Mouse (Mus musculus): ENCODE data around the gene Rin2. TPM values are rescaled to one million over a fixed set of nuclear protein-coding genes. Genes with fewer than 3 reads are reported as not detected.
"Not testable (repeated sequence)": the region's sequence is repeated elsewhere in the genome, so short reads cannot be mapped to it uniquely, and the experiment has no call there.

Rin2 gene
- polyA plus RNA-seq, 1 experiment from 2014 or later: 56.0 TPM

- peak overlapping the region; percentile 87 for H3K9ac ChIP-seq
- under 1% methylated on average over 68 of the region's 68 CpGs for WGBS
- H3K27me3 ChIP-seq: no peaks in the 10 kb centered on the region
- peak; percentile 90 for ATAC-seq (ENCODE audit: insufficient number of reproducible peaks, low FRiP score, low TSS enrichment, low read depth)
- peak overlapping the region; percentile 98 for H3K4me3 ChIP-seq
- H3K9me3 ChIP-seq: no peaks in the 10 kb centered on the region
- H3K27ac ChIP-seq: peak overlapping the region; percentile 91
- peak overlapping the region; percentile 53 for H3K4me2 ChIP-seq
- H3K36me3 ChIP-seq: peaks cover 8% of the 10 kb centered on the region; the same call in 1 of the 2 replicates
- H3K4me1 ChIP-seq: peaks cover 16% of the 10 kb centered on the region
These were observed 228.3 kb downstream of the Rin2 start for GRCm38 (mm10) chr2:145903061-145903901.

- Histone ChIP-seq H3K27me3 (no peaks in the 10 kb centered on the region), H3K27ac (peak overlapping the region; percentile 17; the same call in 1 of the 2 replicates), H3K36me3 (peaks cover 17% of the 10 kb centered on the region), H3K4me3 (peak overlapping the region; percentile 98), H3K9ac (peak overlapping the region; percentile 87; the same call in 1 of the 2 replicates), H3K9me3 (no peaks in the 10 kb centered on the region), H3K4me2 (peak overlapping the region; percentile 53), H3K4me1 (peaks cover 16% of the 10 kb centered on the region)
- 23% methylated on average over 12 of the region's 12 CpGs for WGBS
- no peak for ATAC-seq (ENCODE audit: insufficient number of reproducible peaks, low FRiP score, low TSS enrichment, low read depth)
These were observed 229.1 kb downstream of the Rin2 start for GRCm38 (mm10) chr2:145903983-145904616.

DNA sequence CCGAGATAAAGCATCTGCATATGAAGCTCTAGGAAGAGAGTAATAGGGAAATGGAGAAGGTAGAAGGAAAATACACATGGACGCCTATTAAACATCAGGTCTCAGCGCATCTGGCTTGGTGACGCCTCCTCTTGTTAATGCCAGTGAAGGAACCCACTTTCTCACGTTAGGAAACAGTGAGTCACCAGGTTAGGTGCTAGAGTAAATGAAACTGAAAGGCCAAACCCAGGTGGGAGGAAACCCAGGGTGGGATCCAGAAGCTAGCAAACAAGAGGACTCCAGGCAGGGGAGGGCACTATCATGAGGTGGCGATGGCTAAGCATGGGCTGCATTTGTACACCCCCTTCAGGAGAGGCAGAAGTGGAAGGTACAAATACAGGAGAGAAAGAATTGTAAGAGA is 230.1 kb downstream of the Rin2 start:
- Histone ChIP-seq H3K36me3 (peaks cover 23% of the 10 kb centered on the region), H3K4me3 (no peak overlapping the region), H3K4me2 (no peak overlapping the region), H3K27me3 (no peaks in the 10 kb centered on the region), H3K9me3 (no peaks in the 10 kb centered on the region), H3K9ac (no peak overlapping the region), H3K4me1 (peaks cover 16% of the 10 kb centered on the region), H3K27ac (no peak overlapping the region)
- ATAC-seq (ENCODE audit: insufficient number of reproducible peaks, low FRiP score, low TSS enrichment, low read depth): no peak
- WGBS: 74% methylated on average over 6 of the region's 6 CpGs

GRCm38 (mm10) chr2:145905884-145906283 is 230.9 kb downstream of the Rin2 start:
- H3K4me3 ChIP-seq; H3K27me3 ChIP-seq; H3K9me3 ChIP-seq; ATAC-seq (ENCODE audit: insufficient number of reproducible peaks, low FRiP score, low TSS enrichment, low read depth); H3K27ac ChIP-seq; H3K9ac ChIP-seq; H3K4me2 ChIP-seq: not testable (repeated sequence)
- Histone ChIP-seq H3K36me3 (peaks cover 28% of the 10 kb centered on the region), H3K4me1 (peaks cover 16% of the 10 kb centered on the region)
- 44% methylated on average over 4 of the region's 4 CpGs for WGBS

- Histone ChIP-seq H3K9ac (no peak overlapping the region), H3K36me3 (peaks cover 83% of the 10 kb centered on the region)
- WGBS: 85% methylated on average over 8 of the region's 8 CpGs
These were observed 246.1 kb downstream of the Rin2 start for GRCm38 (mm10) chr2:145920941-145921650.

DNA sequence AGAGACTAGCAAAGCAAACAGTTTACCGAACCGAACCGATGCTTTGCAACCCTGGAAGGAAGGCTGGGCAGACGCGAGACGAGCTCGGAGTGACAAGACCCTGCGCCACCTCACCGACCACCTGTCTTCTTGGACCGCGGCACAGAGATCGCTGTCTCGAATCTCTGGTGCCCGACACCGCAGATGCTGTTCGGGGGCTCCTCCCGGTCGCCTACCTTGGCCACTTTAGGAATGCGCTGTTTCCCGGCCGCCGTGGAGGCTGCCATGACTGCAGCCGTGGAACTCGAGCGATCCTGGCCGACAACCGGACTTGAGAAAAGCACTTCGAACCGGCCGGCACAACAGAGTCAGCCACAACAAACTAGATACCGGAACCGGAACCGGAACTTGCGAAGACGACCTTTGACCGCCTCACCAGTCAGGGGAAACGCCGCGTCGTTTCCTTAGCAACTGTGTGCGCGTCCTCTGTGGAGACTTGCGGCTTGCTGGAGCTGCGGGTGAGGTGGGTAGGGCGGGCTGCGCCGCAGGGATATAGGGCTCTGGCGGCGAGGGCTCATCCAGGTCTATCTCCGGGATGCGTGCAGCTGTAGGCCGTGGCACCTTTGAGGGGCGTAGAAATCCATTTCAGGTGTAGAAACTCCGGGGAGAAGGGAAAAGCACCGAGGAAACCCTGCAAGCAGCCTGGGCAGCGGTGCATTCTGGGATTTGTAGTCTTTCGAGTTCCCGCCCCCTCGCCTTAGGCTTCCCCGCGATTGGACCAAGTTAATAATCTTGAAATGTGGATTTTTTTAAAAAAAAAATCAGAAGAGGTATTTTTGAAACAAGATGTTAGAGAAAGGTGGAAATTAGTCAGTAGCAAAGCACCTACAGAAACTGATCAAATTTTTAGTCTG is 259.6 kb downstream of the Rin2 start, which contains the start of the genes Cfap61 and Crnkl1:
Gene Cfap61 (plus strand): TSS at position 446 of the 893 bp plus-strand sequence.
Gene Crnkl1 (minus strand): TSS at position 676 of the 893 bp plus-strand sequence.
- Histone ChIP-seq H3K4me1 (peaks cover 9% of the 10 kb centered on the region), H3K9ac (peak within 1 kb of the TSS; percentile 60), H3K36me3 (peaks cover 24% of the 10 kb centered on the region), H3K27me3 (no peaks in the 10 kb centered on the region), H3K9me3 (no peaks in the 10 kb centered on the region), H3K27ac (no peak within 1 kb of the TSS), H3K4me2 (peak within 1 kb of the TSS; percentile 72), H3K4me3 (peak within 1 kb of the TSS; percentile 87)
- peak; percentile 94 for ATAC-seq (ENCODE audit: insufficient number of reproducible peaks, low FRiP score, low TSS enrichment, low read depth)
- WGBS: under 1% methylated on average over 61 of the region's 61 CpGs

More at GRCm38 (mm10) chr2:145920941-145921650, 246.1 kb downstream of the Rin2 start:
- no peak for ATAC-seq (ENCODE audit: insufficient number of reproducible peaks, low FRiP score, low TSS enrichment, low read depth)
- Histone ChIP-seq H3K4me3 (no peak overlapping the region), H3K27me3 (no peaks in the 10 kb centered on the region), H3K9me3 (no peaks in the 10 kb centered on the region), H3K27ac (no peak overlapping the region), H3K4me2 (no peak overlapping the region), H3K4me1 (no peaks in the 10 kb centered on the region)

DNA sequence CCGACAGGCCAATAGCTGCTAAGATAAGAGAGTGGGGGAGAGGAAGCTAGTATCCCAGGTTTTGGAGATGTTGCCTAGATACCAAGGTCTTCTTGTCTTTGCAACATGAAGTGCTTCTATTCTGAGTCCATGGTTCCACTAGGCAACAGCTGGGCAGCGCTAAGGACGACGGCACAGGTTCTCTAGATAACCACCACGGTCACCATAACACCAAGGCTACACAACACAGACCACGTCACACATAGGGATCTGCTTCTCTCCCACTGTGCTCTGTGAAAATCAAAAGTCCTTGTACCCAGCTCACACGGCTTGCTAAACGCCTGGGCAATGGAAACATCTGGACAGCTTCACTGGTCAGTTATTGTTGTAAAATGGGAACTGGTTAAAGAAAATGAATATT is 262.0 kb downstream of the Rin2 start:
- WGBS: 81% methylated on average over 8 of the region's 8 CpGs
- H3K9ac ChIP-seq: no peak overlapping the region
- ATAC-seq (ENCODE audit: insufficient number of reproducible peaks, low FRiP score, low TSS enrichment, low read depth): no peak

More for the DNA sequence above, 262.0 kb downstream of the Rin2 start:
- Histone ChIP-seq H3K4me2 (no peak overlapping the region), H3K27ac (no peak overlapping the region), H3K9me3 (no peaks in the 10 kb centered on the region), H3K4me3 (no peak overlapping the region), H3K36me3 (peaks cover 4% of the 10 kb centered on the region), H3K27me3 (no peaks in the 10 kb centered on the region), H3K4me1 (peaks cover 9% of the 10 kb centered on the region)

Small RNAs within 50 kb of the gene (microRNA-seq; reads per million reads assigned to microRNA genes)
- gene Gm25026: not detected

Other genes with a start within 250 kb of the Rin2 start
- gene Naa20, start 226.9 kb downstream of the Rin2 start, polyA plus RNA-seq (2015; fragmentation: Nextera tagmentation; extraction: Ambion mirVana): 161 and 163 TPM in 2 replicates